Mouse (Mus musculus): ENCODE measurements around the gene Stk10. TPM values are rescaled to one million over a fixed set of nuclear protein-coding genes. Genes with fewer than 3 reads are reported as not detected.

The Stk10 gene
- polyA plus RNA-seq, 2 experiments = 1.9 to 4.9 TPM

- H3K4me1 ChIP-seq (replicated peaks; ENCODE audit: control insufficient read depth in 2 of 2, insufficient read depth in 2 of 2, low read length in 1 of 2) = peaks cover 24 to 32% of the 10 kb centered on the region in 2 experiments
- H3K27ac ChIP-seq = no peak overlapping the region
Measured at GRCm38 (mm10) chr11:32552401-32553090, 19.4 kb downstream of the Stk10 start.

DNA sequence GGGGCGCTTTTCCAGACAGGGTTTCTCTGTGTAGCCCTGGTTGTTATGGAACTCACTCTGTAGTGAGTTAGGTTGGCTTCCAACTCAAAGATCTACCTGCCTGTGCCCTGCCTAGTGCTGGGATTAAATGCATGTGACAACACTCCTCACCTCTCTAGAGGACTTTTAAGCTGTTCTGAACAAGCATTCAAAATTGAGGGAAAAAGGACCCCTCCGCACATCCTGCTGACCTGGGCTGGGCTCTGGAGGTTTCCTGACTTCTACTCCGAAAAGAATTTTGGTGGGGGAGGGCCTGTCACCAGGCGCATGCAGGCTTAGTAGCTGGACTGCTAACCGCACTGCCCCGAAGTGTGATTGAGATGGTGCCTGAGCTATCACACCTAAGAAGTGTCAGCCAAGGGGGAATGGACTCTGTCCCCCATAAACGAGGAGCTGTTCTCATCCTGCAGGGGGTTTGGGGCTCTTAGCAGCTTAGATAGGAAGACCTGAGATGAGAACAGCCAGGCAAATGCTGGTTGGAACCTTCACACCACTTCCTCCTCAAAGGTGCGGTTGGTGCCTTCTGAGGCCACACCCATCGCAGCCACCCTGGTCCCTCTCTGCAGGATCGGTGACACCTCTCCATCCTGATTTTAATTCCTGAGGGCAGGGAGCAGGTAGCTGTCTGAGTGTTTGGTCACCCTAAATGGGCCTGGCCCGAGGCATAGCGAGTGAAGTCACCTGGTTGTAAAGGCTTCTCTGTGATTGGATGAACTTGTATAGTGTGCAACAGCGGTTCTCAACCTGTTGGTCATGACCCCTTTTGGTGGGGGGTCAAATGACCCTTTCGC lies 20.4 kb downstream of the Stk10 start:
- H3K27me3 ChIP-seq (ENCODE audit: control insufficient read depth, insufficient read depth, low read length) = no peaks in the 10 kb centered on the region
- WGBS (ENCODE audit: insufficient replicate concordance) = 27% methylated on average over 14 of the region's 14 CpGs
- peaks cover 24 to 32% of the 10 kb centered on the region in 2 experiments for H3K4me1 ChIP-seq (replicated peaks; ENCODE audit: control insufficient read depth in 2 of 2, insufficient read depth in 2 of 2, low read length in 1 of 2)
- DNase-seq (ENCODE audit: low read depth in 3 of 3, low spot score in 3 of 3) (no peak), ATAC-seq (ENCODE audit: insufficient read depth) (no peak)
- no peak overlapping the region for H3K4me3 ChIP-seq (ENCODE audit: insufficient read depth in 1 of 2, low read depth in 2 of 2, low read length in 2 of 2)
- H3K9me3 ChIP-seq (ENCODE audit: control insufficient read depth, low read length) = no peaks in the 10 kb centered on the region
- TF ChIP-seq CTCF (IDR thresholded peaks at IDR 0.05; ENCODE audit: low read depth) (no peak), EP300 (IDR thresholded peaks at IDR 0.05; ENCODE audit: low read depth) (no peak)
- no peak overlapping the region for H3K9ac ChIP-seq (replicated peaks)
- no peak overlapping the region for H3K27ac ChIP-seq
- H3K36me3 ChIP-seq (replicated peaks; ENCODE audit: control insufficient read depth, insufficient read depth, low read depth) = no peaks in the 10 kb centered on the region
- no peak overlapping the region for H3K4me2 ChIP-seq (ENCODE audit: low read depth)

More at GRCm38 (mm10) chr11:32552401-32553090, 19.4 kb downstream of the Stk10 start:
- no peaks in the 10 kb centered on the region for H3K9me3 ChIP-seq (ENCODE audit: control insufficient read depth, low read length)
- TF ChIP-seq CTCF (IDR thresholded peaks at IDR 0.05; ENCODE audit: low read depth) = no peak
- no peak for TF ChIP-seq EP300 (IDR thresholded peaks at IDR 0.05; ENCODE audit: low read depth)
- DNase-seq (ENCODE audit: low read depth in 3 of 3, low spot score in 3 of 3) (no peak), ATAC-seq (ENCODE audit: insufficient read depth) (no peak)
- no peak overlapping the region for H3K4me2 ChIP-seq (ENCODE audit: low read depth)
- H3K36me3 ChIP-seq (replicated peaks; ENCODE audit: control insufficient read depth, insufficient read depth, low read depth) = no peaks in the 10 kb centered on the region
- H3K27me3 ChIP-seq (ENCODE audit: control insufficient read depth, insufficient read depth, low read length) = no peaks in the 10 kb centered on the region
- 63% methylated on average over 13 of the region's 13 CpGs for WGBS (ENCODE audit: insufficient replicate concordance)
- H3K4me3 ChIP-seq (ENCODE audit: insufficient read depth in 1 of 2, low read depth in 2 of 2, low read length in 2 of 2) = no peak overlapping the region
- no peak overlapping the region for H3K9ac ChIP-seq (replicated peaks)

- DNase-seq (ENCODE audit: low read depth in 3 of 3, low spot score in 3 of 3) = no peak
- no peak overlapping the region for H3K4me3 ChIP-seq (ENCODE audit: insufficient read depth in 1 of 2, low read depth in 2 of 2, low read length in 2 of 2)
- WGBS (ENCODE audit: insufficient replicate concordance) = 44% methylated on average over 14 of the region's 14 CpGs
- H3K9ac ChIP-seq (replicated peaks) = no peak overlapping the region
- TF ChIP-seq EP300 (IDR thresholded peaks at IDR 0.05; ENCODE audit: low read depth) (no peak), CTCF (IDR thresholded peaks at IDR 0.05; ENCODE audit: low read depth) (no peak)
- H3K36me3 ChIP-seq (replicated peaks; ENCODE audit: control insufficient read depth, insufficient read depth, low read depth) = no peaks in the 10 kb centered on the region
- no peak overlapping the region for H3K4me2 ChIP-seq (ENCODE audit: low read depth)
- H3K9me3 ChIP-seq (ENCODE audit: control insufficient read depth, low read length) = no peaks in the 10 kb centered on the region
- H3K4me1 ChIP-seq (replicated peaks; ENCODE audit: control insufficient read depth in 2 of 2, insufficient read depth in 2 of 2, low read length in 1 of 2) = peaks cover 24 to 32% of the 10 kb centered on the region in 2 experiments
- H3K27ac ChIP-seq = no peak overlapping the region
- no peaks in the 10 kb centered on the region for H3K27me3 ChIP-seq (ENCODE audit: control insufficient read depth, insufficient read depth, low read length)
- peak; percentile 26; the same call in 1 of the 2 replicates for ATAC-seq (ENCODE audit: insufficient read depth)
Measured at GRCm38 (mm10) chr11:32554141-32555091, 21.3 kb downstream of the Stk10 start.

- H3K4me3 ChIP-seq (ENCODE audit: insufficient read depth in 1 of 2, low read depth in 2 of 2, low read length in 2 of 2) = no peak overlapping the region
- TF ChIP-seq EP300 (IDR thresholded peaks at IDR 0.05; ENCODE audit: low read depth) = no peak
- TF ChIP-seq CTCF (IDR thresholded peaks at IDR 0.05; ENCODE audit: low read depth) = no peak
- no peak overlapping the region for H3K4me2 ChIP-seq (ENCODE audit: low read depth)
- H3K9ac ChIP-seq (replicated peaks) = no peak overlapping the region
- no peaks in the 10 kb centered on the region for H3K27me3 ChIP-seq (ENCODE audit: control insufficient read depth, insufficient read depth, low read length)
- H3K27ac ChIP-seq = no peak overlapping the region
- ATAC-seq (ENCODE audit: insufficient read depth) (no peak), DNase-seq (ENCODE audit: low read depth in 3 of 3, low spot score in 3 of 3) (no peak)
- H3K36me3 ChIP-seq (replicated peaks; ENCODE audit: control insufficient read depth, insufficient read depth, low read depth) = no peaks in the 10 kb centered on the region
- 72% methylated on average over 12 of the region's 12 CpGs for WGBS (ENCODE audit: insufficient replicate concordance)
- H3K4me1 ChIP-seq (replicated peaks; ENCODE audit: control insufficient read depth in 2 of 2, insufficient read depth in 2 of 2, low read length in 1 of 2) = peaks cover 24 to 32% of the 10 kb centered on the region in 2 experiments
- no peaks in the 10 kb centered on the region for H3K9me3 ChIP-seq (ENCODE audit: control insufficient read depth, low read length)
Measured at GRCm38 (mm10) chr11:32555103-32555689, 22.1 kb downstream of the Stk10 start.

Data from liver, embryonic 14.5 days (tissue).